Mouse (Mus musculus): ENCODE measurements at regions not wholly inside any gene's neighbourhood (a gene's known extent, or its start where the extent isn't known, plus 50 kb on each side); places are given as distances from the start of the nearest gene placed in this dataset.

DNA sequence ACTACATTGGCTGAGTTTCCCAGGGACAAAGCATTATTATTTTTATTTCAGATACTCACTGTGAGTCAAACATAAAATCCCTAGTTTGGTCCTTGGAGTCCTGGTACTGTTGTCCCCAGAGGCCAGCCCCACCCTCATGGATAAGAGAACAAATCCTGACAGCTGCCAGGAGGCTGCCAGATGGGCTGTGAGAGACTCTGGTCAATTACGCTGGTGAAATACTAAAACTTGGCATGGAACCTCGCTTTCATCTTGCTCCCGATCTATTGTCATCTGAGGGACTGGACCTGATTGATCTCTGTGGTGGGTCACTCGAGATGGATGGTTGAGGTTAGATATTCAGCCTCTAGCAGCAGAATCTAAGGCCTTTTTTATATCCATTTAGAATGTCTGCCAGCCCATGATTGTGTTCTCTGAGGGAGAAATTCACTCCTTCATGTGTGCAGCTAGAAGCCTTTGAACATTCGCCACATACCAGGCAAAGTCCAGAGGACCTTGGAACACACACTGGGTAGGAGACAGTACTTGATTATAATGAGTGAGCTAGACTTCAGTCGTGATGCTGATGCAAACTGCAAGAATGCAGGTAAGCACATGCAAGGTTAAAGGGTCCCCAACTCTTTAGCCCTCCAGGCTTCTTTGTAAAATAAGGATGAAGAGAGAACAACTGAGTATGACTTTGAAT, 95.4 kb upstream of the Sox11 start:
- TF ChIP-seq CTCF (IDR thresholded peaks at IDR 0.05; ENCODE audit: control insufficient read depth, insufficient read depth, low read length) = no peak
- TF ChIP-seq POLR2A (IDR thresholded peaks at IDR 0.05; ENCODE audit: borderline replicate concordance, control insufficient read depth, low read depth, low read length) = no peak

Measured in bone marrow, adult 2 months (tissue).